Mouse (Mus musculus) midbrain, embryonic 15.5 days (tissue): ENCODE results near the gene Rtl8a. TPM values are rescaled to one million over a fixed set of nuclear protein-coding genes. Genes with fewer than 3 reads are reported as not detected.
"Not testable (repeated sequence)": the region's sequence is repeated elsewhere in the genome, so short reads cannot be mapped to it uniquely, and the experiment has no call there.

ENCODE experiments used
- ATAC-seq: fragments of 200-750 bp; cut with Nextera tagmentation; replicated peaks from 2 replicates; pipeline ENCODE4 v1.8.0; 2017; ENCODE audit warnings: moderate TSS enrichment
- H3K27ac ChIP-seq: fragments of 300-500 bp; sonication (generic); 2 replicates; pipeline ENCODE4 v1.5.1; 2015; ENCODE audit warnings: mild to moderate bottlenecking, inconsistent platforms
- H3K27me3 ChIP-seq: fragments of 300-500 bp; sonication (generic); replicated peaks from 2 replicates; pipeline ENCODE4 v1.6.1; 2015; ENCODE audit warnings: inconsistent platforms
- H3K36me3 ChIP-seq: fragments of 300-500 bp; sonication (generic); replicated peaks from 2 replicates; pipeline ENCODE4 v1.6.1; 2015; ENCODE audit warnings: inconsistent platforms
- H3K4me1 ChIP-seq: fragments of 300-500 bp; sonication (generic); 2 replicates; pipeline ENCODE4 v1.6.1; 2015; ENCODE audit warnings: inconsistent platforms
- H3K4me2 ChIP-seq: fragments of 300-500 bp; sonication (generic); 2 replicates; pipeline ENCODE4 v1.6.1; 2015; ENCODE audit warnings: inconsistent platforms, mild to moderate bottlenecking, moderate library complexity
- H3K4me3 ChIP-seq: fragments of 300-500 bp; sonication (generic); 2 replicates; pipeline ENCODE4 v1.5.1; 2015; ENCODE audit warnings: mild to moderate bottlenecking, inconsistent platforms
- H3K9ac ChIP-seq: fragments of 300-500 bp; sonication (generic); 2 replicates; pipeline ENCODE4 v1.6.1; 2015; ENCODE audit warnings: mild to moderate bottlenecking, inconsistent platforms
- H3K9me3 ChIP-seq: fragments of 300-500 bp; sonication (generic); 2 replicates; pipeline ENCODE4 v1.6.1; 2016; ENCODE audit warnings: inconsistent platforms
- WGBS: fragments of 180-500 bp; shearing (Covaris S2); methylation state at CpG from one replicate; pipeline ENCODE4 v1.1.7; 2015; ENCODE audit warnings: mixed read lengths; 5-methylcytosine and 5-hydroxymethylcytosine counted together
- polyA plus RNA-seq: library from polyadenylated mRNA; unstranded; fragments of >200 nt; fragmentation: Nextera tagmentation; extraction: Ambion mirVana; gene quantifications from 2 replicates; pipeline ENCODE4 v1.2.1, GENCODE M21; 2015

Rtl8a gene
- polyA plus RNA-seq, 1 experiment from 2014 or later, result 231 TPM

DNA sequence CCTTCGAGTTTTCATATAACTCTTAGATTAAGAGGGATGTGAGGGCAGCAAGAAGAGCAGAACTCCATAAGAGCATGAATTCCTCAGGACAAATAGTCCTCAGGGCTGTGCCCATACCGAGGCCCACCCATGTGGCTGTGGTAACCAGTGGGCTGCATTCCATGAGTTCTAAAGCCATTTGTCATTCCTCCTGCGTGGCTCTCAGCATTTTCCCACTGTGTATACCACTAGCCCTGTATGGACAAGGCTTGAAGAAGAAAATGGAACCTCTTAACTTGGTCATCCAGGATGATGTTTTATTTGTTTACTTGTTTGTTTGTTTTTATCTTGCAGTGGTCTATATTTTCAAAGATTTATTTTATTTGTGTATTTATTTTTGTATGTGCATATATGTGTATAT is 5.4 kb downstream of the Rtl8a start:
- not testable (repeated sequence) for H3K9ac ChIP-seq, H3K4me3 ChIP-seq, H3K4me2 ChIP-seq, H3K4me1 ChIP-seq, H3K27me3 ChIP-seq, H3K36me3 ChIP-seq, ATAC-seq, H3K9me3 ChIP-seq, H3K27ac ChIP-seq
- 61% methylated on average over 3 of the region's 3 CpGs for WGBS

DNA sequence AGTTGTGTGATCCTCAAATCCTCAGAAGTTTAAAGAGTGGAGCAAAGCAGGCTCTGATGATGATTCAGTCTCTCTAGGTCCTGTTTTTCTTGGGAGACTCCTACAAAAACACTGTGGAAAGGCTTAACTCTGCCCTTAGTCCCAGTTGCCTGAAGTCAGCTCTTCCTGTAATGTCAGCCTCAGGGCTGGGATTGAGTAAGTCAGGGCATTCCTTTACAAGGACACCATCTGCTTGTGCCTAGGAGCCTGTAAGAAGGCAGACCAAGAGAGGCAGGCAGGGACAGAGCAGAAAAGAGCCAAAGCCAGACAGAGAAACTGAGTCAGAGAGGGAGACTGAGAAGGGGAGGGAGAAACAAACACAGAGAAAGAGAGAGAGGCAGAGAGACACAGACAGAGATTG is 32.1 kb downstream of the Rtl8a start:
- H3K27ac ChIP-seq, H3K4me3 ChIP-seq, ATAC-seq, H3K4me1 ChIP-seq, H3K27me3 ChIP-seq, H3K36me3 ChIP-seq, H3K9me3 ChIP-seq, H3K9ac ChIP-seq, H3K4me2 ChIP-seq: not testable (repeated sequence)

DNA sequence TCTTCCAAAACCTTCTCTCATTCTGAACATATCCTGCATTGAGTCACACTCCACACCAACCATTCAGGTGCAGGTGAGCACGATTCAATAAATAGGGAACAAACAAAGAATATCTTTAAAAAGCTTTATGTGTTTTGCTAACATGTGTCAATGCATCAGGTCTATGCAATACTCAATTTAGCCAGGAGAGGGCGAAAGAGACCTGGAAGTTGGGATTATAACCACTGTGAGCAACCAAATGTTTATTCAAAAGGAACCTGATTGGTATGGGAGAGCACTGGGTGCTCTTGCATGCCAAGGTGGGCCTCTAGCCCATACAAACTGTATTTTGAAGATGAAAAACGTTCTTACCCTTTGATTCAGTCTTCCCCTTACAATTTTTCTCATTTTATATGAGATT is 32.9 kb downstream of the Rtl8a start:
- H3K36me3 ChIP-seq, result no peaks in the 10 kb centered on the region
- no peaks in the 10 kb centered on the region for H3K4me1 ChIP-seq
- no peak overlapping the region for H3K4me3 ChIP-seq
- no peak overlapping the region for H3K9ac ChIP-seq
- 4% methylated on average over 3 of the region's 3 CpGs for WGBS
- no peak for ATAC-seq
- H3K4me2 ChIP-seq, result no peak overlapping the region
- no peaks in the 10 kb centered on the region for H3K27me3 ChIP-seq
- H3K9me3 ChIP-seq, result no peaks in the 10 kb centered on the region
- no peak overlapping the region for H3K27ac ChIP-seq

DNA sequence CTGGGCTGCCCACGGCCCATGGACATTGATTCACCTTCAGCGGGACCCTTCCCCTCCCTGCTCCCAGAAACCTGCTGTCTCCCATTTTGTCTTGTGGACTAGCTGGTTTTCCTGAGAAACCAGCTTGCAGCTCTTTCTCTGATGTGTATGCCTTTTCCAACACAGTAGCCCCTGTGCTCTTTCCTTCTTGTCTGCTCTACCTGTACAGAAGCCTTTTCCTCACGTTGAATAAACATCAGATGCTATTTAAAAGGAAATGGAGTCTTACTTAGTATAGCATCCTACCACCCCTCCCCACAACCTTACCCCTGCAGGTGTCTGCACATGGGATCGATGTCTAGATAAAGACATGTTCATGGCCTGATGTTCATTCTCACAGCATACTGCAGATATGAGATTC is 34.6 kb downstream of the Rtl8a start, which contains the start of gene Gm14597:
Gm14597 (minus strand) TSS at position 101 of the 400 bp plus-strand sequence.
- Histone ChIP-seq H3K4me3 (peak within 1 kb of the TSS; percentile 52), H3K4me2 (peak within 1 kb of the TSS; percentile 54), H3K9ac (peak within 1 kb of the TSS; percentile 53), H3K27ac (peak within 1 kb of the TSS; percentile 84)
- not testable (repeated sequence) for H3K4me1 ChIP-seq, H3K36me3 ChIP-seq, ATAC-seq, H3K9me3 ChIP-seq, H3K27me3 ChIP-seq
- 58% methylated on average over 2 of the region's 4 CpGs for WGBS

DNA sequence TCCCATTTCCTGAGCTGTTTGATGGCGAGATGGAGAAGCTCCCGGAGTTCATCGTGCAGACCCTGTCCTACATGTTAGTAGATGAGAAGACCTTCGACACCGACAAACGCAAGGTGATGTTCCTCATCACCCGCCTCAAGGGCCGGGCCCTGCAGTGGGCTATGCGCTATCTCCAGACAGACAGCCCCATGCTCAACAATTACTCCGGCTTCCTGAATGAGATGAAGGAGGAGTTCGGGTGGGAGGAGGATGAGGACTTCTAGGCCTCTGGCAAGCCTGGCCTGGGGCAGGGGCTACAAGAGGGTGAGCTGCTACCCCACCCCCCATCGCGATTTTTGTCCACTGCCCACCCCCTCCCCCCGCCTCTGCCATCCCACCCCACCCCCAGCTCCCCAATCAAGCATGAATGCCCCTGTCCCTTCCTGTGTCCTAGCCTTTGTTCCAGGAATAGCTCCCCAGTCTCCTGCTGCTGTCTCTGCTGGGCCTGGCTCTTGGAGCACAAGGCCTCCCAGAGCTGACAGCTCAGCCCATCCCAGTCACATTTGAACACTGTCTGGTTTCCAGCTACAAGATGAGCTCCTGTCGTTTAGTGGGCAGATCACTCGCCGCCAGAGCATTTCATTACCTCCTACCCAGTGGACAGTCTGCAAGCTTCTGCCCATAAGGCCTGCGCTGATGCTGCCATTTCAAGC is 35.2 kb downstream of the Rtl8a start:
- Histone ChIP-seq H3K4me1 (no peaks in the 10 kb centered on the region), H3K27me3 (no peaks in the 10 kb centered on the region), H3K4me2 (peak overlapping the region; percentile 54), H3K9me3 (no peaks in the 10 kb centered on the region), H3K4me3 (peak overlapping the region; percentile 52), H3K36me3 (no peaks in the 10 kb centered on the region), H3K9ac (peak overlapping the region; percentile 53), H3K27ac (peak overlapping the region; percentile 84)
- WGBS, result 25% methylated on average over 15 of the region's 18 CpGs
- ATAC-seq, result peak; percentile 65

DNA sequence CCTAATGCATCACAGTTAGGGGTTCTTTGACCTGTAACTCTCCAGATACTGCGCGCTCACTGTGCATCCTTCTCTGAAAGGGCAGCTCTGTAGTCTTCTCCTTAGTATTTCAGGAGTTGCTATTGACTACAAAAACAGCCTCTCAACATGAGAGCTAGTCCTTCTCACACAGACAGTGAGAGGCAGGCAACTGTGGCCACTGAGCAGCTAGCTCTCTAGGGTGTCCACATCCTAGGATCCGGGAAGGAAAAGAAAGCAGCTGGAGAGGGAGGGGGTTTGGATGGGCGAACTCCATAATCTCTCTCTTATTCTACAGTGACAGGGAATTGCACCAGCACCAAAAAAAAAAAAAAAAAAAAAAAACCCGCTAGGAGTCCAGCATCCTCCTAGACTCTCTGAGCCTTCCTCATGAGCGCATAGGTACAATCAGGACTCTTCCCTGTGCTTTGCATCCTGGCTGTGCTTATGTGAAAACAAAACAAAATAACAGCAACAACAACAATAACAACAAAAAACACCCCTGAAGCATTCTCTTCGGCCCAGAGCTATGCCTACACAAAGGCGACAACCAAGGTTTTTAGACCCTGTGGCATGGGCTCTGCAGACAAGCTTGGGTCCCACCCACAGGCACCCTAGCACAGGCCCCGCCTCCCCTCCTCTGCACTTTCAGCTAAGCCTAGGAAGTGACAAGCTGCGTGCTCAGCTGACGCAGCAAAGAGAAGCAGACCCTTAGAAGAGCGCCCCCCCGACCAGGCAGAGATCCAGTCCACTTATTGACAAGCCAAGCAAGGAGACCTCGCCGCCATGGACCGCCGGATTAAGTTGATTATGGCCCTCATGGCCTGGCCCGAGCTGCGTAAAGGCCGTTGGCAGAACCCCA is 36.0 kb downstream of the Rtl8a start, which contains the start of gene Rtl8c:
Rtl8c (plus strand) TSS at position 791 of the 880 bp plus-strand sequence.
- Histone ChIP-seq H3K36me3 (no peaks in the 10 kb centered on the region), H3K27me3 (no peaks in the 10 kb centered on the region), H3K4me3 (peak within 1 kb of the TSS; percentile 52), H3K4me1 (no peaks in the 10 kb centered on the region), H3K9ac (peak within 1 kb of the TSS; percentile 53), H3K9me3 (no peaks in the 10 kb centered on the region), H3K27ac (peak within 1 kb of the TSS; percentile 84), H3K4me2 (peak within 1 kb of the TSS; percentile 54)
- peak; percentile 97 for ATAC-seq
- WGBS, result 28% methylated on average over 20 of the region's 20 CpGs

DNA sequence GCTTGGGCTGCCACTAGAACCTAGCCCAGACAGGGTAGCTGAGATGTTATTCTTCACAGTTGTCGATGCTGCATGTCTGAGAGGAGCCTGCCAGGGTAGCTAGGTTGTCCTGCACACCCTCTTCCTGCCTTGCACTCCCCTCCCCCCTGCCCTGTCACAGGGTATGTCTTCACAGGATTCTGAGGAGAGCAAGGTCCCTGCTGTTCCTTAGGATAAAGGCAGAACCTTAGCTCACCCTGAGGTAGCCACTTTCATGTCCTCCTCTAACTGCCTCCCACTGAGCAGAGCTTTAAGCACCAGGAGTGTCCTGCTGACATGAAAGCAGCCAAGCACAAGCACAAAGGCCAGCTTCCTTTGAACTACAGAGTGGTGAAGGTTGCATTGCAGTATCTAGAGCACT is 37.3 kb downstream of the Rtl8a start:
- ATAC-seq, result not testable (repeated sequence)

DNA sequence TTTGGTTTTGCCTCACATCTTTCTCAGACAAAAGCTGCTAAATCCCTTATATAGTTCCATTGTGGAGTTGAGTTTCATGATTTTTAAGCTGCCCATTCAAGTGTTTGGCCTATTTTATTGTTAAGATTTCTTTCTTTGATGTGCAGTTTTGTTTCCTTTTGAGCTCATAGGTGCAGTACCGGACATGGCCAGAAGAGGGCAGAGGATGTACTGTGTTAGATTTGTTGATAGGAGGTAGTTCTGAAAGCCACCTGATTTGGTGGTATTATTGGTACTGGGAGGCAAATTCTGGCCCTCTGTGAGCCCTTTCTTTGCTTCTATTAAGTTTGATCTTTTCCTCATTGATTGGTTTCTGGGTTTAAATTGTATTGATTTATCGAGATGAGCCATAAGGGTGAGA is 43.5 kb downstream of the Rtl8a start:
- ATAC-seq, H3K27ac ChIP-seq, H3K4me2 ChIP-seq, H3K9ac ChIP-seq, H3K36me3 ChIP-seq, H3K27me3 ChIP-seq, H3K9me3 ChIP-seq, H3K4me3 ChIP-seq, H3K4me1 ChIP-seq: not testable (repeated sequence)
- 29% methylated on average over 2 of the region's 2 CpGs for WGBS

More for the DNA sequence above, 37.3 kb downstream of the Rtl8a start:
- not testable (repeated sequence) for H3K36me3 ChIP-seq, H3K27ac ChIP-seq, H3K9ac ChIP-seq, H3K4me1 ChIP-seq, H3K9me3 ChIP-seq, H3K4me2 ChIP-seq, H3K4me3 ChIP-seq, H3K27me3 ChIP-seq
- WGBS, result 38% methylated on average over 1 of the region's 1 CpGs

Other genes starting within 250 kb of the Rtl8a start
- gene Etd, start 208.8 kb downstream of the Rtl8a start, polyA plus RNA-seq, result not detected in 2 replicates
- gene Rtl8c, start 35.6 kb downstream of the Rtl8a start, polyA plus RNA-seq, result 221 and 226 TPM in 2 replicates
- 0.70 TPM in 1 of 2 replicates, not detected in the other for gene Gm14597, start 34.7 kb downstream of the Rtl8a start, polyA plus RNA-seq
- 192 and 194 TPM in 2 replicates for gene Rtl8b, start 26.7 kb upstream of the Rtl8a start, polyA plus RNA-seq
- 0.23 and 0.32 TPM in 2 replicates for gene 4930502E18Rik, start 81.1 kb upstream of the Rtl8a start, polyA plus RNA-seq
- gene 1700013H16Rik, start 114.1 kb upstream of the Rtl8a start, polyA plus RNA-seq, result 0.14 TPM in 1 of 2 replicates, not detected in the other
- not detected in 2 replicates for gene Zfp36l3, start 132.7 kb upstream of the Rtl8a start, polyA plus RNA-seq
- gene Xlr, start 154.0 kb upstream of the Rtl8a start, polyA plus RNA-seq, result 1.8 and 1.9 TPM in 2 replicates